12 mouse cellular contexts compared by ENCODE assay signal in genomic region chr4:140165851-140166250, GRCm38 (mm10).
DNase-seq lines count a peak whose midpoint lies in the region.
"Had no signal": no experiment of that assay in that cellular context is flagged by ENCODE, and none has a peak within 500 bp of the region (broad histone marks: within the 10 kb centered on the region; RNA-seq: fewer than 3 reads in every experiment).

No protein-coding gene starts in this region.

- peak; percentile 43 for DNase-seq in left cerebral cortex, postnatal 4 days
- no peak for DNase-seq in left cerebral cortex, adult 8-10 months (ENCODE audit: low spot score in 2 of 2)
- peak; percentile 77 for DNase-seq in cerebellum, adult 8-10 months
- peak; percentile 80 to 86 for DNase-seq in cerebellum, postnatal 14 days
- DNase-seq in gastrocnemius, postnatal 14 days = no peak
- no peak for DNase-seq in yolk sac, embryonic 10.5 days (ENCODE audit: low spot score)
- no peak for DNase-seq in gastrocnemius, postnatal 25 days
- DNase-seq: adrenal gland, postnatal 14 days; forebrain, postnatal 0 days; gastrocnemius, postnatal 36 days; heart, adult 11 months; heart, postnatal 36 days had no signal

- intact Hi-C loops in left cerebral cortex, postnatal 4 days (cut with DNase I) = no loop called here
- intact Hi-C loops in gastrocnemius, postnatal 14 days (cut with DNase I; ENCODE audit: low total_unique reads) = no loop called here

Comparison
In these comparisons a context has a peak if more than half of its experiments do, and no peak if none do; other contexts are left out.
1. DNase-seq: peak in left cerebral cortex, postnatal 4 days (single experiment), cerebellum, adult 8-10 months (single experiment) and cerebellum, postnatal 14 days (2 of 2); none in left cerebral cortex, adult 8-10 months (0 of 2), gastrocnemius, postnatal 14 days (single experiment), yolk sac, embryonic 10.5 days (single experiment) and gastrocnemius, postnatal 25 days (single experiment).